Mouse (Mus musculus) hindbrain, embryonic 12.5 days (tissue): Measurements from ENCODE around the gene Wnt1. TPM values are rescaled to one million over a fixed set of nuclear protein-coding genes. Genes with fewer than 3 reads are reported as not detected.
"Not testable (repeated sequence)": the region's sequence is repeated elsewhere in the genome, so short reads cannot be mapped to it uniquely, and the experiment has no call there.

Experiments
- ATAC-seq: fragments of 200-750 bp; cut with Nextera tagmentation; 2 replicates; pipeline ENCODE4 v1.8.0; 2017; ENCODE audit warnings: moderate TSS enrichment; ENCODE audit not compliant: low FRiP score
- H3K27ac ChIP-seq: fragments of 300-500 bp; sonication (generic); 2 replicates; pipeline ENCODE4 v1.5.1; 2016; ENCODE audit warnings: mild to moderate bottlenecking
- H3K27me3 ChIP-seq: fragments of 300-500 bp; sonication (generic); 2 replicates; pipeline ENCODE4 v1.6.1; 2016; ENCODE audit warnings: mild to moderate bottlenecking
- H3K36me3 ChIP-seq: fragments of 300-500 bp; sonication (generic); 2 replicates; pipeline ENCODE4 v1.6.1; 2016; ENCODE audit warnings: mild to moderate bottlenecking
- H3K4me1 ChIP-seq: fragments of 300-500 bp; sonication (generic); 2 replicates; pipeline ENCODE4 v1.6.1; 2016
- H3K4me2 ChIP-seq: fragments of 300-500 bp; sonication (generic); replicated peaks from 2 replicates; pipeline ENCODE4 v1.6.1; 2016; ENCODE audit warnings: mild to moderate bottlenecking
- H3K4me3 ChIP-seq: fragments of 300-500 bp; sonication (generic); 2 replicates; pipeline ENCODE4 v1.5.1; 2016; ENCODE audit warnings: mild to moderate bottlenecking
- H3K9ac ChIP-seq: fragments of 300-500 bp; sonication (generic); 2 replicates; pipeline ENCODE4 v1.6.1; 2016; ENCODE audit warnings: mild to moderate bottlenecking, moderate library complexity
- H3K9me3 ChIP-seq: fragments of 300-500 bp; sonication (generic); replicated peaks from 2 replicates; pipeline ENCODE4 v1.6.1; 2016; ENCODE audit warnings: mild to moderate bottlenecking
- WGBS: fragments of 180-500 bp; shearing (Covaris S2); methylation state at CpG from one replicate; pipeline ENCODE4 v1.1.7; 2016; 5-methylcytosine and 5-hydroxymethylcytosine counted together
- polyA plus RNA-seq: library from polyadenylated mRNA; unstranded; fragments of >200 nt; fragmentation: Nextera tagmentation; extraction: Ambion mirVana; gene quantifications from 2 replicates; pipeline ENCODE4 v1.2.1, GENCODE M21; 2016

Wnt1 gene
- polyA plus RNA-seq, 1 experiment from 2014 or later, result 8.6 TPM

GRCm38 (mm10) chr15:98808651-98809134, 19.0 kb downstream of the Wnt1 start:
- Histone ChIP-seq H3K4me1 (peaks cover 36% of the 10 kb centered on the region), H3K4me2 (no peak overlapping the region)

GRCm38 (mm10) chr15:98809390-98809789, 19.7 kb downstream of the Wnt1 start, which contains the start of gene Ddn:
Gene Ddn (minus strand): TSS chr15:98809490.
- H3K4me3 ChIP-seq, result peak within 1 kb of the TSS; percentile 43; the same call in 1 of the 2 replicates
- no peak for ATAC-seq
- H3K27ac ChIP-seq, result no peak within 1 kb of the TSS
- peaks cover 36% of the 10 kb centered on the region for H3K4me1 ChIP-seq
- H3K36me3 ChIP-seq, result peaks cover 29% of the 10 kb centered on the region
- H3K27me3 ChIP-seq, result peaks cover 65% of the 10 kb centered on the region
- H3K4me2 ChIP-seq, result peak within 1 kb of the TSS; percentile 80; the same call in 1 of the 2 replicates
- WGBS, result 38% methylated on average over 3 of the region's 3 CpGs
- H3K9me3 ChIP-seq, result no peaks in the 10 kb centered on the region
- H3K9ac ChIP-seq, result no peak within 1 kb of the TSS

More at GRCm38 (mm10) chr15:98808651-98809134, 19.0 kb downstream of the Wnt1 start:
- H3K36me3 ChIP-seq, result peaks cover 22% of the 10 kb centered on the region
- H3K27me3 ChIP-seq, result peaks cover 72% of the 10 kb centered on the region
- 0 out of 2 replicates have a peak overlapping the region, but pooled peaks have one; percentile 43 for H3K4me3 ChIP-seq
- no peak overlapping the region for H3K9ac ChIP-seq
- WGBS, result 2% methylated on average over 6 of the region's 6 CpGs
- H3K9me3 ChIP-seq, result no peaks in the 10 kb centered on the region
- ATAC-seq, result no peak
- H3K27ac ChIP-seq, result no peak overlapping the region

GRCm38 (mm10) chr15:98810212-98810611, 20.6 kb downstream of the Wnt1 start:
- H3K4me1 ChIP-seq, result peaks cover 32% of the 10 kb centered on the region
- WGBS, result 71% methylated on average over 6 of the region's 6 CpGs

DNA sequence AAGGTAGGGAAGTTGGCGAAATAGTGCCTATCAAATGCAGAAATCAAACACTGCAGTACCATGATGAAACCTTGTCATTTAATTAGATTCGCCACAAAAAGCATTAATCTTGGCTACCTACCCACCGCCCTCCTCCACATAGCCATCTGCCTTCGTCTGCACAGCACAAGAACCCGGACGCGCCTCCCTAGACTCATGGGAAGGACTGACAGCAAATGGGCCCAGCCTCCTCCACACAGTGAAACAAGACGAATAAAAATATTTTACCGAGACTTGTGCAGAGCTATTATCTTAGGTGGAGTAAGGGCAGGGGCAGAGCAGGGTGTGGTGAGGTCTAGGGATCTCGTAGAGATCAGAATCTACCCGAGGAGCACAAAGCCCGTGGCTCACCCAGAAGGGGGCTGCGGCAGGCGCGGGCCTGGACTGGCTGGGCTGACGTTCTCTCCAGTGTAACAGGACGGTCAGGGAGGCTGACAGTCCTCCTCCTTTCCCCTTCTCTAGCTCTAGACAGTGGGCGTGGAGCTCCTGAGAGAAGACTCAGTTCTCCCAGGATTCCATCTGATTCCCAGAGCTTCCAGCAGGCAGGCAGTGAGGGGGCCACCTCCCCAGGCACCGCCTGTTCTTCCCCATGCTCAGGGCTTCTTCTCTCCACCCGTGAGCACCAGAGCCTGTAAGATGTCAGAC, 23.2 kb downstream of the Wnt1 start:
- Histone ChIP-seq H3K27me3 (peaks cover 30% of the 10 kb centered on the region), H3K4me1 (peaks cover 6% of the 10 kb centered on the region), H3K36me3 (peaks cover 46% of the 10 kb centered on the region), H3K9ac (no peak overlapping the region), H3K9me3 (no peaks in the 10 kb centered on the region), H3K4me2 (no peak overlapping the region), H3K4me3 (no peak overlapping the region), H3K27ac (no peak overlapping the region)
- no peak for ATAC-seq
- 88% methylated on average over 20 of the region's 20 CpGs for WGBS

More at GRCm38 (mm10) chr15:98810212-98810611, 20.6 kb downstream of the Wnt1 start:
- Histone ChIP-seq H3K36me3 (peaks cover 35% of the 10 kb centered on the region), H3K27me3 (peaks cover 56% of the 10 kb centered on the region)
- not testable (repeated sequence) for H3K9ac ChIP-seq, H3K27ac ChIP-seq, H3K4me3 ChIP-seq, ATAC-seq, H3K4me2 ChIP-seq, H3K9me3 ChIP-seq

DNA sequence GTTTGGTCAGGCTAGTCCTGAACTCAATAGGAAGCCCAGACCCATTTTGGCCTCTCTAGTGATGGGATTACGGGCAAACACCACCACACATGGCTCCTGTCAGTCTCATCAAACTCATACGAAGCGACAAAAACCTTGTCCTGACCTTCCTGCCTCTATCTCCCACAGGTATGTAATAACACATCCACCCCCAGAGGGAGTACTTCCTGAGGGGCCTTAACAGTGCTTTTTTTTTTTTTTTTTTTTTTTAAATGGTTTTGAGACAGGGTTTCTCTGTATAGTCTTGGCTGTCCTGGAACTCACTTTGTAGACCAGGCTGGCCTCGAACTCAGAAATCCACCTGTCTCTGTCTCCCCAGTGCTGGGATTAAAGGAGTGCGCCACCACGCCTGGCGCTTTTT, 28.5 kb downstream of the Wnt1 start:
- Histone ChIP-seq H3K4me3 (no peak overlapping the region), H3K4me2 (no peak overlapping the region), H3K4me1 (no peaks in the 10 kb centered on the region), H3K27me3 (no peaks in the 10 kb centered on the region), H3K27ac (no peak overlapping the region), H3K9me3 (no peaks in the 10 kb centered on the region), H3K36me3 (peaks cover 48% of the 10 kb centered on the region), H3K9ac (no peak overlapping the region)
- WGBS, result 93% methylated on average over 7 of the region's 7 CpGs
- no peak for ATAC-seq

- Histone ChIP-seq H3K4me2 (no peak overlapping the region), H3K9ac (no peak overlapping the region), H3K4me1 (no peaks in the 10 kb centered on the region), H3K4me3 (no peak overlapping the region), H3K27me3 (no peaks in the 10 kb centered on the region), H3K36me3 (peaks cover 45% of the 10 kb centered on the region), H3K9me3 (no peaks in the 10 kb centered on the region), H3K27ac (no peak overlapping the region)
- WGBS, result 79% methylated on average over 4 of the region's 4 CpGs
- no peak for ATAC-seq
Observed at GRCm38 (mm10) chr15:98820937-98821336, 31.3 kb downstream of the Wnt1 start.

- H3K9ac ChIP-seq, result no peak overlapping the region
- peaks cover 44% of the 10 kb centered on the region for H3K36me3 ChIP-seq
- no peak overlapping the region for H3K4me2 ChIP-seq
- 29% methylated on average over 10 of the region's 10 CpGs for WGBS
- H3K27ac ChIP-seq, result no peak overlapping the region
- H3K27me3 ChIP-seq, result no peaks in the 10 kb centered on the region
- no peak for ATAC-seq
- H3K4me1 ChIP-seq, result no peaks in the 10 kb centered on the region
- H3K9me3 ChIP-seq, result no peaks in the 10 kb centered on the region
- H3K4me3 ChIP-seq, result no peak overlapping the region
Observed at GRCm38 (mm10) chr15:98821403-98821802, 31.7 kb downstream of the Wnt1 start.

- no peak for ATAC-seq
- Histone ChIP-seq H3K36me3 (peaks cover 40% of the 10 kb centered on the region), H3K4me3 (no peak overlapping the region), H3K9ac (no peak overlapping the region), H3K27me3 (no peaks in the 10 kb centered on the region), H3K4me2 (no peak overlapping the region), H3K4me1 (no peaks in the 10 kb centered on the region), H3K27ac (no peak overlapping the region), H3K9me3 (no peaks in the 10 kb centered on the region)
- 91% methylated on average over 5 of the region's 5 CpGs for WGBS
Observed at GRCm38 (mm10) chr15:98822147-98822546, 32.5 kb downstream of the Wnt1 start.

- H3K4me2 ChIP-seq, result no peak overlapping the region
- H3K27ac ChIP-seq, result no peak overlapping the region
- H3K4me1 ChIP-seq, result no peaks in the 10 kb centered on the region; the same call in 1 of the 2 replicates
- H3K9ac ChIP-seq, result no peak overlapping the region
- H3K36me3 ChIP-seq, result peaks cover 40% of the 10 kb centered on the region
- H3K27me3 ChIP-seq, result no peaks in the 10 kb centered on the region
- H3K9me3 ChIP-seq, result no peaks in the 10 kb centered on the region
- ATAC-seq, result no peak
- H3K4me3 ChIP-seq, result no peak overlapping the region
- 72% methylated on average over 3 of the region's 3 CpGs for WGBS
Observed at GRCm38 (mm10) chr15:98823434-98823833, 33.8 kb downstream of the Wnt1 start.

DNA sequence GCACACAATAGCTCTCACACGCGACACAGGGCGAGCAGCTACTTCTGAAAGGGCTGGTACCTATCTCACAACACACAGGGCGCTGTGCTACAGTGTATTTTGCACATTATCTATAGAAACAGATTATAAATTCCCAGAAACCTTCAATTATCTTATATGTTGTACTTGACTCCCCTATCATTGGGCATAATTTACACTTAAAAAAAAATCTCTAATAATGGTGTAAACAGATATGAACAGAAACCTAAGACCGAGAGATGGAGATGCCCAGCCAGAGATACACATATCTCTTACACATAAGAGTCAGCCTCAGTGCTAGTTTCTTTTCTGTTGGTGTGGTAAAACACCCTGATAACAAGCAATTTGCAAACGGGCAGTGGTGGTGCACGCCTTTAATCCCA, 38.0 kb downstream of the Wnt1 start:
- no peak overlapping the region for H3K27ac ChIP-seq
- no peaks in the 10 kb centered on the region for H3K9me3 ChIP-seq
- H3K27me3 ChIP-seq, result no peaks in the 10 kb centered on the region
- no peak for ATAC-seq
- H3K4me1 ChIP-seq, result peaks cover 11% of the 10 kb centered on the region
- no peak overlapping the region for H3K9ac ChIP-seq
- no peak overlapping the region for H3K4me2 ChIP-seq
- WGBS, result 92% methylated on average over 7 of the region's 7 CpGs
- H3K36me3 ChIP-seq, result peaks cover 26% of the 10 kb centered on the region
- H3K4me3 ChIP-seq, result no peak overlapping the region

- H3K4me3 ChIP-seq, result peak within 1 kb of the TSS; percentile 55
- H3K27me3 ChIP-seq, result no peaks in the 10 kb centered on the region
- peak within 1 kb of the TSS; percentile 86 for H3K27ac ChIP-seq
- peak within 1 kb of the TSS; percentile 77 for H3K9ac ChIP-seq
- ATAC-seq, result peak; percentile 98
- WGBS, result under 1% methylated on average over 64 of the region's 66 CpGs
- H3K36me3 ChIP-seq, result peaks cover 35% of the 10 kb centered on the region
- no peaks in the 10 kb centered on the region for H3K9me3 ChIP-seq
- H3K4me2 ChIP-seq, result peak within 1 kb of the TSS; percentile 71
- peaks cover 11% of the 10 kb centered on the region for H3K4me1 ChIP-seq
Observed at GRCm38 (mm10) chr15:98830736-98831683, 41.4 kb downstream of the Wnt1 start, which contains the start of gene Prkag1. Gene Prkag1 (minus strand): TSS chr15:98831521.

DNA sequence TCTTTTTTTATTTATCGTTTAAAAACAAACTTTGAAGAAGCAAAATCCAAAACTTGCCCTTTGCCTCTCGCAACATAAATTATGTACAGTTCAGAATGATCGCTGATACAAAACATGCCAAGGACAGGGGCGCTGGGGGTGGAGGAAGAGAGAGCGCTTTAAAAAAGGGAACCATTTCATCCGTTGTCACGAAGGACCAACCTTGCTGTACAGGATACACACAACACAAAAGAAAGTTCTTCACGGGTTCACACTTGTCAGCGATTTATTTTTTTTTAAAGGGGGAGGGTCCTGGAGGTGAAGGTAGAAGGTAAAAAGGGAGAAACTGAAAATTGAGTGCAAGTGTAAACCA, 42.0 kb downstream of the Wnt1 start:
- Histone ChIP-seq H3K4me2 (peak overlapping the region; percentile 71), H3K27ac (peak overlapping the region; percentile 86), H3K9ac (peak overlapping the region; percentile 77), H3K4me3 (peak overlapping the region; percentile 55), H3K36me3 (peaks cover 41% of the 10 kb centered on the region), H3K9me3 (no peaks in the 10 kb centered on the region), H3K27me3 (no peaks in the 10 kb centered on the region), H3K4me1 (peaks cover 11% of the 10 kb centered on the region)
- 20% methylated on average over 9 of the region's 9 CpGs for WGBS
- ATAC-seq, result peak; percentile 44
